Mouse (Mus musculus) brain, embryonic 14.5 days (tissue): ENCODE data around the gene Srsf4.

Experiments used
- CTCF ChIP-seq: fragments of 200-500 bp; IDR thresholded peaks from 2 replicates; pipeline ENCODE4 v1.5.1; 2012; ENCODE audit warnings: inconsistent platforms, mild to moderate bottlenecking, moderate library complexity, borderline replicate concordance; ENCODE audit not compliant: insufficient read depth, insufficient read length; ENCODE audit errors: extremely low read depth
- POLR2A ChIP-seq: fragments of 200-500 bp; IDR thresholded peaks from 2 replicates; pipeline ENCODE4 v1.6.1; 2012; ENCODE audit warnings: mild to moderate bottlenecking, inconsistent platforms, borderline replicate concordance; ENCODE audit not compliant: poor library complexity, insufficient read depth, insufficient read length, severe bottlenecking; ENCODE audit errors: extremely low read depth

DNA sequence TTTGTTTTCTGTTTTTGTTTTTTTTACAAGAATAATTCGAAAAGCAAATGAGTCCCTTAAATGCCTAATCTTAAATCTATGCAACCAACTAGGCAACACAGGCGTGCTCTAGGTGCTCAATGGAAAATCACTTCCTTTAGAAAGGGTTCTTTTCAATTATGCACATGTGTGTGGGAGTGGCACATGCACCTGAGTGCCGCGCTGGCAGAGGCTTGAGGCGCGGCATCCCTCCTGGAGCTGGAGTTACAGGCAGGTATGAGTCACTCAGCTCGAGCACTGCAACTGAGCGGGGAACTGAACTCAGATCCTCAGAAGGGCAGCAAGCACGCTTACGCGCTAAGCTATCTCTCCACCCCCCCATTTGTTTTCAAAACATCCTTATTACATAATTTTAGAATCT is 74.4 kb downstream of the Srsf4 start:
- TF ChIP-seq POLR2A (no peak), CTCF (no peak)
